Mouse (Mus musculus): ENCODE measurements around the gene Gdnf.

The Gdnf gene

GRCm38 (mm10) chr15:7862890-7863289, 52.2 kb downstream of the Gdnf start:
- DNase-seq (ENCODE audit: low spot score in 2 of 2) = no peak

DNA sequence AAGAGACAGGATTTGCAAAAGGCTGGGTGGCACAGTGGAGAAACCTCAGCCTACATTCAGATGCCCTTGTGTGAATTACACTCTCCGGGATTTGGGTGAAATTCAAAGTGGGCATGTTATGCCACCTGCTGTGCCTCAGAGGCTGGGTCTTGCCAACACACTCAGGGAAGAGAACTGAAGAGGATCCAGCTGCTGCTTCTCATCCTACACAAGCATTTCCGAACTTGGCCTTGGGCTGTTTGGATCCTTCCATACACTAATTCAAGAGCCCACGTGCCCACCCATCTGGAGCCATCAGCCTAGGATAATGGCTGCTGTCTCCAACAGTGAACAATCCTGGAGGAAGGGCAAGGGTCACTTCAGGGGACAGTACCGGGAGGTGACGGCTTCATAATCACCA, 52.7 kb downstream of the Gdnf start:
- DNase-seq (ENCODE audit: low spot score in 2 of 2) = no peak

DNA sequence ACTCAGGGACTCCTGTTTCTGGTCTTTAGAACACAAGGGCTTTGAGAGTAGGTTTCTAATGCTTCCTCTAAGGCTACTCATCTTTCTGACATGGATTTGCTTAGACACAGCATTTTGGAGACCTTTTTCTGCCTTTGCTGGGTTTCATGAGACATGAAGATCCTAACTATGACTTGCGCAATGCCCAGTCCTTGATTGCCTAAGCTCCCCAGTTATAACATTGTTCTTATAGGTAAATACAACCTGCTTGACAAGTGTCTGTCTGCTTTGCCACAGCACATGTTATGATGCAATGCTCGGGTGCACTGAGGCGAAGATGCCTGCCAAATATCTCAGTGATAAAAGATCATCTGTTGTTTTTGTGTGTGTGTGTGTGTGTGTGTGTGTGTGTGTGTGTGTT, 54.7 kb downstream of the Gdnf start:
- DNase-seq (ENCODE audit: low spot score in 2 of 2) = no peak

GRCm38 (mm10) chr15:7872473-7872872, 61.8 kb downstream of the Gdnf start:
- no peak for DNase-seq (ENCODE audit: low spot score in 2 of 2)

- DNase-seq (ENCODE audit: low spot score in 2 of 2) = no peak
These were observed 65.2 kb downstream of the Gdnf start for GRCm38 (mm10) chr15:7875879-7876278.

DNA sequence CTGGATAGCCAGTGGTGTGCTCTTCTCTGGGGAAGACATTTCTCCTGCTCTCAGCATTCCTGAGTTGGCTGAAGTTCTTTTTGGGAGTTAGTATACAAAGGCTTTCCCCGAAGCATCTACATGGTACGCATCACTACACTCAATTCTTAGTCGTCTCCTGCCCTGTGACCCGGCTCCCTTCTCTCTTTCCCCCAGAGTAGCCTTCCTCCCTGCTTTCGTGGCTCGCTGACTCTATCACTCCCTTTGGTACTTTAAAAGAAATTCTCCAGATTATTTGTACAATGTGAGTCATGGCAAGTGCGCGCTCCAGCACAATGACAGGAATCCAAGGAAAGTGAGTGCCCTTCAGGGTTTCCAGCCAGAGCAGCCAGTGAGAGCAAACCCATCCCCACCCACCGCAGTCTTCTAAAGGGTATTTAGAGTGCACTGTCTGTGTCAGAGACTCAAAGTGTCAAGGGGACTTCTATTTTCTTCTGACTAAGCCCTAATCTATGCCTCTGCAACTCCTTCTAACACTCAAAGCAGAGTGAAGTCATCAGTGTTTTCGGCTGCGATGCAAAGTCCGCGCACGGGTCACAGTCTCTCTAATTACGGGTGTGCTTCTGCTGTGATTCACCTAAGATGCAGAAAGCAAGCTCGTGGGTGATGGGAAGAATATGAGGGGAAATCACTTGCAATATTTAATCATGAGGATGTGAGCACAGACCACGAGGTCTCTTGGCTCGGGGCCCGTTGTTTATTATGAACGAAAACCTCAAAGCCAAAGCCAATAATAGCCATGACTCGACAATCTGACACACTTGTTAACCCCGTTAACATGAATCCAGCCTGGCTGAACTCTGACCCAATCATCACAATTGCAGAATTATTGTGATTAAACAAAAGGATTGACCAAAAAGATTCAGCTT, 67.2 kb downstream of the Gdnf start:
- no peak for DNase-seq (ENCODE audit: low spot score in 2 of 2)

GRCm38 (mm10) chr15:7878861-7879260, 68.2 kb downstream of the Gdnf start:
- no peak for DNase-seq (ENCODE audit: low spot score in 2 of 2)

GRCm38 (mm10) chr15:7879956-7880355, 69.3 kb downstream of the Gdnf start:
- no peak for DNase-seq (ENCODE audit: low spot score in 2 of 2)

DNA sequence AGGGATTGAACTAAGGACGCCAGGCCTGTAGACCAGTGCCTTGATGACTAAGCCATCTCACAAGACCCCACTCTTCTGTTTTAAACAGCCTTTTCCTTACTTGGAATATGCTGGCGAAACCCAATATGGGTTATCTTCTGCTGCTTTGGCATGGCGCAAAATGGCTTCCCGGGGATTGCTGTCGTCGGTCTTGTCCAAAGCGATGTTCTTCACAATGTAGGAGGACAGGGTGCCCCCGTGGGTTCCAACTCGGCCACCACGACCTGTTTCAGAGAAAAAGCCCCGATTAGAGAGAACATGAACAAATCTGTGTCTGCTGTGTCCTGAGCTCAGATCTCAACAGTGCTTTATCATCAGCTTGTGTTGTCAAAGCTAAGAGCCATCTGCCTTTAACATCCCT, 73.5 kb downstream of the Gdnf start:
- no peak for DNase-seq (ENCODE audit: low spot score in 2 of 2)

DNA sequence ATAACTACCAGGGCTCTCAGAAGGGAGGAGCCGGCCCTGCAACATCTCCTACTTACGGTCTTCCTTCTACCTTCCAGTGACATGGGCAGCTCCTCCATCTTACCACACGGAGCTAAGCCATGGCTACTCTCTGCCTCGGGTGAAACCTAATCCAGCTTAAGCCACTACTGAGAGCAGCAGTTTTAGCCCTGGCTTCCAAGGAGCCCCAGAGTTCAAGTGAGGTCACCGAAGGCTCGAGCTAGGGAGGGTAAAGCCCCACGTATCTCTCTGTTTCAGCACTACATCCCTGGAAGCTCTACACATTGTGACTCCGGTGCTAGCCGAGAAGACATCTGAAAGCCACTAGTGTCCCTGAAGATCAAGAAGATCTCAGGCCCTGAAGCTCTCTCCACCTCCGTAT, 74.5 kb downstream of the Gdnf start:
- no peak for DNase-seq (ENCODE audit: low spot score in 2 of 2)

DNA sequence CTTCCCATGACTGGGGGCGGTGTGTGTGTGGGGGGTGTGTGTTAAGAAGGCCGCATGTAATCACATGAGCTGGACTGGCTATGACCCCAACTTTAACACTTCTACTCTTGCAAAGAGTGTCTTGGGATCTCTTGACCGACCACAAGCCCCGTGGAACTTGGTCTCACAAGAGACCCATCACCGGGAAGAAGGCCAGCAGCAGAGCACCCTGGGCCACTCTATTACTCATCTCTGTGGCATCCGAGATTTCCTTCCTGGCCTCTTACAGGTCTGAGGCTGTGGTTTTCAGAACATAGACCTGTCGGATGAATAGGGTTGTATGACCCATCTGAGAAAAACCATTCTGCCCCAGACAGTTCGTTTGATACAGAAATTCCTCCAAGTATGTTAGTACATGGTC, 75.9 kb downstream of the Gdnf start:
- DNase-seq (ENCODE audit: low spot score in 2 of 2) = no peak

Data from spleen, postnatal 4 days (tissue).